Mouse (Mus musculus): ENCODE measurements around the gene Sema6b. TPM values are rescaled to one million over a fixed set of nuclear protein-coding genes. Genes with fewer than 3 reads are reported as not detected.

The Sema6b gene
- total RNA-seq (2021) = 100 to 1,000 TPM; 117 to 125 TPM
- long read RNA-seq, transcript Sema6b-201 (17 exons, 3,736 nt) = major isoform, 53 of 99 reads
- long read RNA-seq, partial matches to known transcripts = 15 of 99 reads
- long read RNA-seq, other reads (novel, unspliced or antisense) = 31 of 99 reads

- peak; percentile 87 to 90 for DNase-seq (ENCODE audit: low spot score in 2 of 2)
These were observed at the start of gene Sema6b for GRCm38 (mm10) chr17:56139858-56140595. Gene Sema6b, minus strand, starts transcription at chr17:56140343.

DNA sequence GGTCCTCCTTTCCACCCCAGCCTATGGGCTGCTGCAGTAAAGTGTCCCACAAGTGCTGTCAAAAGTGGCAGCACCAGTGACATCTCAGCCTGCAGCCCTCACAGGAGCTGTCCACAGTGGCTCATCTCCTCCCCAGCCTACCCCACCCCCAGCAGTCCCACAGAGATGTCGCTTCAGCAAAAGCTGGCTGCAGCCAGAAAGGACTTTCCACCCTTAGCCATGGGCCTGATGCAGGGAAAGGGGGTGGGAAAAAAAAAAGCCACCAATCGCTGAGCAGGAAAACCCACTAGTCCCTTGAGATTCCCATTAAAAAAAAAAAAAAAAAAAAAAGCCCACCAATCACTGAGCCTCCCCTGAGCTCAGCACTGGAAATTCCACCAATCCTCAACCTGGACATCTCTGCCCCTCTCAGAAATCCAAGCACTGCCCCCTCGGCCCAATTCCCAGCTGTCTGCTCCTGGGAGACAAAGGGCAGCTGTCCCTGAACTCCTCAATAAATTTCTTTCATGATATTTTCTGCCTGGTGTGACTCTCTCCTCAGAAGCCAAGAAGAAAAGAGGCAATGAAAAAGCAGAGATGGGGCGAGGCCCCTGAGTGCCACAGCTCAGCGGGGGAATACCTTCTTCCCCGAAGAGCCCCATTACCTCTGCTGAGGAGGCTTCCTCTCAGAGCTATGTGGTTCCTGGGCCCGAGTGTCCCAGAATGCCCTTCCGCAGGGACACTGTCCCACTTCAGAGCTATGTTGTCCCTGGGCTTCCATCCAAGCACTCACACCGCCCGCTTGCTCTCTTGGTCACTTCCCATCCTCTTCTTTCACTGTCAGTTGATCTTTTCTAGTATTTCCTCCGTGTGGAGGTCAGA is 45.4 kb upstream of the Sema6b start:
- DNase-seq (ENCODE audit: low spot score in 2 of 2) = peak; percentile 44 to 58

DNA sequence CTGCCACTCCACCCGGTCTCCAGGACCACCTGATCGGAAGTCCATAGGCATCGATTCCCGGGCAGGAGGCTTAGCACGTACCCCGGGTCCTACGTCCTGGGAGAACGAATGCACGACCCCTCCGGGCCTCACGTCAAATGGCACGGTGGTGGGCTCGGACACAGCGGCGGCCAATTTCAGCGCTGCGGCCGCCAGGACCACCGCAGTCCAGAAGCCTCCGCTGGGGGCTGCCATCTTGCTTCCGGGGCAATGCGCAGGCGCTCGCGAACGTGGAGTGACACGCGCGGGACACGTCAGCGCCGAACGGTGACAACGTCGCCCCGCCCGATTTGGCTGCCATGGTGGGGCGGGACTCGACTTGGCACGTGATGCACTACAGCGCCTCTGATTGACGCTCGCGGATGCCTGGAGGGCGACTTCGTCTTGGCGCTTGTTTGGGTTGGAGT is 43.5 kb upstream of the Sema6b start, which contains the start of gene Mydgf:
Mydgf (minus strand) TSS at position 263 of the 446 bp plus-strand sequence.
- DNase-seq (ENCODE audit: low spot score in 2 of 2) = peak; percentile 96 to 98

GRCm38 (mm10) chr17:56182975-56183657 is 43.0 kb upstream of the Sema6b start:
- DNase-seq (ENCODE audit: low spot score in 2 of 2) = no peak

GRCm38 (mm10) chr17:56175416-56175815 is 35.3 kb upstream of the Sema6b start:
- DNase-seq (ENCODE audit: low spot score in 2 of 2) = no peak

DNA sequence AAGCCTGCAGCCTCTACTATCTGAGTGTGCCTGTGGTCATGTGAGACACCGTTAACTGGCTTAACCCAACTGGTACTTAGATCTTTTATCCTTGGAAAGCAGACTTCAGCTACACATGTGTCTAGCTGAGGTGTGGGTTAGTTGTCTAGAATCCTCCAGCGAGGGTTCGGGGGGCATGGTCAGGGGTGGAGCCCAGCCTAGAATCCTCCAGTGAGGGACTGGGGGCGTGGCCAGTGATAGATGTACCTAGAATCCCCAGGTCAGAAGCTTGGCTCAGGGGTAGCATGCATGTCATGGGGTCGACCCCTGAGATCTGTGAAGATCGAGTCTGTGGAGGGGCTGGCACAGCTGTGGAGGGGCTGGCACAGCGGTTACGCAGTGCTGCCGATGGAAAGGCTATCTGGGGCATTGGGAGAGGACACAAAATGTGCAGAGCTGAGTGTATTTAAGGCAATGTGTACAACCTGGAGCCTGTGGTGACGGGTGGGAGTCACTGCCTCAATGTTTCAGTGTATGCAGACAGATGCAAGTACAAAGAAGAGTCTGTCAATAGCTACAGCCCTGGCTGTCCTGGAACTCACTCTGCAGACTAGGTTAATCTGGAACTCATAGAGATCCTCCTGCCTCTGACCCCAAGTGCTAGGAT is 33.4 kb upstream of the Sema6b start:
- no peak for DNase-seq (ENCODE audit: low spot score in 2 of 2)

GRCm38 (mm10) chr17:56171881-56172280 is 31.7 kb upstream of the Sema6b start:
- DNase-seq (ENCODE audit: low spot score in 2 of 2) = no peak

DNA sequence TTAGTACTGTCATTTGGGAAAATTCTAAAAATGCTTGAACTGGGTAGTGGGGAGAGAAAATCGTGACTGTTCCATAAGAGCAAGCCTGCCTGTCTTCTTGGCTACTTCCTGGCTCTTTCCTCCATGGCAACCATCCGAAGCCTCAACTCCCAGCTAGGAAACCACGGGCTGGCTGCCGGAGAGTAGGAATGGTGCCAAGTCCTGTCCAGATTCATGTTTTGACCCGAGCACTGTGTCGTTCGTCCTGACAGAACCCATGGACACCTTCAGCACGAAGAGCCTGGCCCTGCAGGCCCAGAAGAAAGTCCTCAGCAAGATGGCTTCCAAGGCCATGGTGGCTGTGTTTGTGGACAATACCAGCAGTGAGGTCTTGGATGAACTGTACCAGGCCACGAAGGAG is 31.3 kb upstream of the Sema6b start:
- no peak for DNase-seq (ENCODE audit: low spot score in 2 of 2)

GRCm38 (mm10) chr17:56170636-56171035 is 30.5 kb upstream of the Sema6b start:
- DNase-seq (ENCODE audit: low spot score in 2 of 2) = no peak

- no peak for DNase-seq (ENCODE audit: low spot score in 2 of 2)
These were observed 29.7 kb upstream of the Sema6b start for GRCm38 (mm10) chr17:56169830-56170229.

GRCm38 (mm10) chr17:56165671-56166070 is 25.5 kb upstream of the Sema6b start:
- DNase-seq (ENCODE audit: low spot score in 2 of 2) = no peak

DNA sequence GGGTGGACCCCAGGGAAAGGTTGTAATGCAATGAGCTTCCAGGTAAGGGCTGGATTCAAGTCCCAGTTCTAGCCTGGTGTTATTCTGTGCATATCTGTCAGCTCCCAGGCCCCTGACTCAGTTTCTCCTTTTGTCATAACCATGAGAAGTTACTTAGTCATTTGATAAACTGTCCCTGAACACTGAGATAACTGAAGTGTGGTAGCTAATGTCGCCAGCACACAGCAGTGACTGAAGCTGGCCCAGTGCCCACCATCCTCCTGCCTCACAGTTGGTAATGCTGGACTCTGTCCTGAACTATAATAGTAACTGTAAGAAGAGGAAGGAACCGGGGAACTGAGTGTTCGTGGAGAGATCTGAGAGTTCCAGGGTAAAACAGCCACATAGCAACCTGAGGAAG is 24.4 kb upstream of the Sema6b start:
- DNase-seq (ENCODE audit: low spot score in 2 of 2) = no peak

- no peak for DNase-seq (ENCODE audit: low spot score in 2 of 2)
These were observed 23.5 kb upstream of the Sema6b start for GRCm38 (mm10) chr17:56163523-56164102.

DNA sequence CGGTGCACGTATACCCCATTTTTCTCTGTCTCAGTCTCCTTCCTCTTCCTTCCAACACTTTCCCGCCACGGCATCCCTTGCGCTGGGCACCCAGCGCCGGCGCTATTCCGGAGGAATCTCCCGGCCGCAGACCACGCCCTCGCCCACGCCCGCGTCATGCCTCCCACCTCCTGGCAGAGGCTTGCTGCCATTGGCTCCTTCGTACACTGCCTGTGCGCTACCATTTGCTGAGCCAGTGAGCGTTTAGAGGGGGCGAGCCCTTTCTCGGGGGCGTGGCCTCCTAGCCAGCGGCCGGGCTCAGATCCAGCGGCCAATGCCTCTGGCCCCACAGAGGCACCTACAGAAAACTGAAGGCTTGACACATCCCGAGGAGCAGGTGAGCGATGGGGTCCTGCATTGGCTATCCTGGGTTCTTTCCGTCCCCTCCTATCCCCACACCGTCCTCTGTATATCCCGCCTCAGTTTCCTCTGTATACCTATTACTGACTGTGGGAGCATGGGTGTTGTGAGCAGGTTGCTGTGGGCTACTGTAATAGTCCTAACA is 22.2 kb upstream of the Sema6b start, which contains the start of gene Tnfaip8l1:
Tnfaip8l1 (plus strand) TSS at position 247 of the 544 bp plus-strand sequence.
- DNase-seq (ENCODE audit: low spot score in 2 of 2) = peak; percentile 93 to 95

- peak; percentile 67 to 70 for DNase-seq (ENCODE audit: low spot score in 2 of 2)
These were observed 19.6 kb upstream of the Sema6b start for GRCm38 (mm10) chr17:56159729-56160128.

DNA sequence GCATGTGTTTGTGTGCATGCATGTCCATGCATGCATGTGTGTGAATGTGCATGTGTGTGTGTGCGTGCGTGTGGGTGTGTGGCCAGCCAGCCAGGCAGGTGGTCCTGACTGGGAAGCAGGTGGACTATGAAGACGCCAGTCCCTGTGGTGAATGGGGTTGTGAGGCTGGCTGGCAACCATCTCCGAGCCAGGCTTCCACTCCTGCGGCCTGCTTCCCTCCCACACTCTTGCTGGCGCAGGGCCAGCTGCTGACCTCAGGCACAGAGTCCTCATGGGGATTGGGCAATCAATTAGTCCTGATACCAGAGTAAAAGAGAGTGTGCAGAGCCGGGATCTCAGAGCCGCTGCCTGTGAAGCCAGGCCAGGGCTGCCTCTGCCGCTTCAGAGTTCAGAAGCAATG is 13.5 kb upstream of the Sema6b start:
- DNase-seq (ENCODE audit: low spot score in 2 of 2) = peak in 1 of 2 experiments; percentile 53

GRCm38 (mm10) chr17:56149897-56150296 is 9.8 kb upstream of the Sema6b start:
- no peak for DNase-seq (ENCODE audit: low spot score in 2 of 2)

- DNase-seq (ENCODE audit: low spot score in 2 of 2) = no peak
These were observed 8.9 kb upstream of the Sema6b start for GRCm38 (mm10) chr17:56148790-56149618.

GRCm38 (mm10) chr17:56148280-56148679 is 8.1 kb upstream of the Sema6b start:
- no peak for DNase-seq (ENCODE audit: low spot score in 2 of 2)

All from layer of hippocampus, postnatal 10 days (tissue).